Mouse (Mus musculus) limb, embryonic 14.5 days (tissue): Measurements from ENCODE around the gene Erv3. TPM values are rescaled to one million over a fixed set of nuclear protein-coding genes. Genes with fewer than 3 reads are reported as not detected.

Source experiments
- ATAC-seq: fragments of 200-750 bp; cut with Nextera tagmentation; 2 replicates; pipeline ENCODE4 v1.8.0; 2017; ENCODE audit warnings: low read depth, moderate number of reproducible peaks, moderate TSS enrichment; ENCODE audit not compliant: low FRiP score
- DNase-seq: peaks from one replicate; pipeline ENCODE4 v3.0.0-alpha.2; 2015; ENCODE audit warnings: low spot score
- H3K27ac ChIP-seq: fragments of 300-500 bp; sonication (generic); replicated peaks from 2 replicates; pipeline ENCODE4 v1.5.1; 2014; ENCODE audit warnings: low read depth, mild to moderate bottlenecking, low read length, moderate library complexity, mixed read lengths
- H3K27me3 ChIP-seq: fragments of 300-500 bp; sonication (generic); 2 replicates; pipeline ENCODE4 v1.6.1; 2014; ENCODE audit warnings: low read length, mixed read lengths; ENCODE audit not compliant: control insufficient read depth, insufficient read depth
- H3K36me3 ChIP-seq: fragments of 300-500 bp; sonication (generic); 2 replicates; pipeline ENCODE4 v1.6.1; 2014; ENCODE audit warnings: mild to moderate bottlenecking, low read length, moderate library complexity, mixed read lengths; ENCODE audit not compliant: control insufficient read depth, insufficient read depth
- H3K4me1 ChIP-seq: fragments of 300-500 bp; sonication (generic); 2 replicates; pipeline ENCODE4 v1.6.1; 2014; ENCODE audit warnings: antibody characterized with exemption, low read length, mixed read lengths; ENCODE audit not compliant: control insufficient read depth, insufficient read depth
- H3K4me2 ChIP-seq: fragments of 300-500 bp; sonication (generic); replicated peaks from 2 replicates; pipeline ENCODE4 v1.6.1; 2014; ENCODE audit warnings: low read depth, mild to moderate bottlenecking, low read length, moderate library complexity; ENCODE audit not compliant: severe bottlenecking
- H3K4me3 ChIP-seq: fragments of 300-500 bp; sonication (generic); replicated peaks from 2 replicates; pipeline ENCODE4 v1.5.1; 2014; ENCODE audit warnings: low read length
- H3K9ac ChIP-seq: fragments of 300-500 bp; sonication (generic); 2 replicates; pipeline ENCODE4 v1.6.1; 2014; ENCODE audit warnings: mild to moderate bottlenecking, low read depth, low read length, moderate library complexity; ENCODE audit not compliant: severe bottlenecking
- H3K9me3 ChIP-seq: fragments of 300-500 bp; sonication (generic); 2 replicates; pipeline ENCODE4 v1.6.1; 2016; ENCODE audit warnings: low read length; ENCODE audit not compliant: control insufficient read depth
- POLR2A ChIP-seq: fragments of 200-500 bp; IDR thresholded peaks from 2 replicates; pipeline ENCODE4 v1.8.0; 2012; ENCODE audit warnings: inconsistent platforms, mild to moderate bottlenecking, moderate library complexity, borderline replicate concordance; ENCODE audit not compliant: insufficient read depth, insufficient read length; ENCODE audit errors: extremely low read depth
- WGBS: fragments of 180-500 bp; shearing (Covaris S2); extraction: QIAGEN DNeasy Blood & Tissue Kit; methylation state at CpG from one replicate; pipeline ENCODE4 v1.1.7; 2014; 5-methylcytosine and 5-hydroxymethylcytosine counted together
- polyA plus RNA-seq, 2 experiments: library from polyadenylated mRNA; depleted of rRNA in 1 of 2; stranded (reverse) in 1 of 2; unstranded in 1 of 2; fragments of >200 nt; fragmentation: Nextera tagmentation in 1 of 2; extraction: Ambion mirVana in 1 of 2; gene quantifications; 2 replicates each; pipeline versions ENCODE4 v1.2.1 to v1.2.3; 2012 to 2014

Gene Erv3
- polyA plus RNA-seq, 2 experiments = 0.25 TPM; not detected in 1

- H3K4me2 ChIP-seq = no peak overlapping the region
- H3K4me3 ChIP-seq = no peak overlapping the region
- no peaks in the 10 kb centered on the region for H3K4me1 ChIP-seq
- no peak for DNase-seq
- H3K27me3 ChIP-seq = no peaks in the 10 kb centered on the region
- no peaks in the 10 kb centered on the region for H3K9me3 ChIP-seq
- no peak overlapping the region for H3K27ac ChIP-seq
- TF ChIP-seq POLR2A = no peak
- no peaks in the 10 kb centered on the region for H3K36me3 ChIP-seq
- ATAC-seq = no peak
- no peak overlapping the region for H3K9ac ChIP-seq
Measured at GRCm38 (mm10) chr2:131857838-131858237, 1.7 kb downstream of the Erv3 start.

- no peak overlapping the region for H3K27ac ChIP-seq
- DNase-seq (no peak), ATAC-seq (no peak)
- H3K4me3 ChIP-seq = no peak overlapping the region
- no peaks in the 10 kb centered on the region for H3K27me3 ChIP-seq
- H3K9me3 ChIP-seq = no peaks in the 10 kb centered on the region
- no peaks in the 10 kb centered on the region for H3K36me3 ChIP-seq
- no peak for TF ChIP-seq POLR2A
- H3K4me2 ChIP-seq = no peak overlapping the region
- WGBS = 79% methylated on average over 4 of the region's 4 CpGs
- no peak overlapping the region for H3K9ac ChIP-seq
- H3K4me1 ChIP-seq = no peaks in the 10 kb centered on the region
Measured at GRCm38 (mm10) chr2:131853719-131854118, 5.8 kb downstream of the Erv3 start.

DNA sequence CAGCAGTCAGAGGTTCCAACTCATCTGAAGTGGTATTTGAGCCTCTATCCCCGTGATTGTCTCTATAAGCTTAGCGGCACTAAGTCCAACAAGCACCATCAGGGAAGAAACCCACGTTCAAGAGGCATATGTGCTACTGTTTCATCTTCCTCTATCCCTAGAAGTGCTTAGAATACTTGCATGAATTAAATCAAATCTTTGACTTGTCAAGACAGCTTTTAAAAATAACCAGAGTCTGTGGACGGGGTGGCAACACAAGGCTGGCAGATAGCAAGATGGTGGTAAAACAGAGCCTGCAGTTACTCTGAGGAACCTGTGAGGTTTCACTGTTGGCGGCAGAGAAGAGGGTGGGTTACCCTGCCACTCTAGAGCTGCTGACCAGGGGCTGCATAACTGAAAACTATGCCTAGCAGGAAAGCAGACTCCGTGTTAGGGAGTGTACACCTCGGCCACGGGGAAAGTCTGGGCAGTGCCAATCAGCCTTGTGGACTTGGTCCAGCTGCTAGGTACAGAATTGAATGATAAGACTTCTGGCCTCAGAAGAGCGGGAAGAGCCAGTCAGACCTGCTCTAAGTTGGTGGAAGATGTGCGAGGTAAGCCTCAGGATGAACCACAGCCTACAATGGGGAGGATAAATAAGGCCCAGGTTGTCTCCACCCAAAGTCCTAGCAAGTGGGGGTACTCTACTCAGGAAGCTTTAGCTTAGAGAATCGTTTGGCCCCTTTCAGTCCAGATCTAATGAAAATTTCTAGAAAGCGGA is 8.0 kb downstream of the Erv3 start:
- ATAC-seq (no peak), DNase-seq (no peak)
- 84% methylated on average over 12 of the region's 12 CpGs for WGBS
- Histone ChIP-seq H3K4me3 (no peak overlapping the region), H3K27me3 (no peaks in the 10 kb centered on the region), H3K9ac (no peak overlapping the region), H3K27ac (no peak overlapping the region), H3K36me3 (no peaks in the 10 kb centered on the region), H3K4me1 (no peaks in the 10 kb centered on the region), H3K4me2 (no peak overlapping the region), H3K9me3 (no peaks in the 10 kb centered on the region)
- TF ChIP-seq POLR2A = no peak

- Histone ChIP-seq H3K4me1 (no peaks in the 10 kb centered on the region), H3K4me3 (no peak overlapping the region), H3K27me3 (no peaks in the 10 kb centered on the region), H3K9ac (no peak overlapping the region), H3K4me2 (no peak overlapping the region), H3K36me3 (no peaks in the 10 kb centered on the region), H3K9me3 (no peaks in the 10 kb centered on the region), H3K27ac (no peak overlapping the region)
- DNase-seq (no peak), ATAC-seq (no peak)
- no peak for TF ChIP-seq POLR2A
- 97% methylated on average over 4 of the region's 4 CpGs for WGBS
Measured at GRCm38 (mm10) chr2:131850047-131850446, 9.5 kb downstream of the Erv3 start.

GRCm38 (mm10) chr2:131847501-131848359 is 11.8 kb downstream of the Erv3 start:
- peak; percentile 62 for DNase-seq
- Histone ChIP-seq H3K4me2 (peak overlapping the region; percentile 25; the same call in 1 of the 2 replicates), H3K27me3 (no peaks in the 10 kb centered on the region), H3K27ac (no peak overlapping the region), H3K9me3 (no peaks in the 10 kb centered on the region), H3K36me3 (no peaks in the 10 kb centered on the region), H3K4me3 (no peak overlapping the region), H3K9ac (no peak overlapping the region), H3K4me1 (no peaks in the 10 kb centered on the region)
- ATAC-seq = peak; percentile 92
- no peak for TF ChIP-seq POLR2A
- 7% methylated on average over 10 of the region's 10 CpGs for WGBS
